Mouse (Mus musculus) myocyte (in vitro differentiated cells): ENCODE measurements around the gene Dmkn.

ENCODE experiments used
- E2F4 ChIP-seq: IDR thresholded peaks from one replicate; pipeline ENCODE4 v1.6.1; 2011; ENCODE audit warnings: mild to moderate bottlenecking, control low read depth, moderate library complexity; ENCODE audit not compliant: insufficient read depth
- MAX ChIP-seq: IDR thresholded peaks from one replicate; pipeline ENCODE4 v1.6.1; 2011; ENCODE audit warnings: low read depth, mild to moderate bottlenecking, control low read depth
- POLR2A ChIP-seq: IDR thresholded peaks from one replicate; pipeline ENCODE4 v1.6.1; 2011; ENCODE audit warnings: low read depth, mild to moderate bottlenecking, control low read depth, moderate library complexity; ENCODE audit not compliant: insufficient read length
- USF1 ChIP-seq: IDR thresholded peaks from one replicate; pipeline ENCODE4 v1.6.1; 2011; ENCODE audit warnings: low read depth, mild to moderate bottlenecking, control low read depth, moderate library complexity

GRCm38 (mm10) chr7:30805924-30806323 is 42.4 kb downstream of the Dmkn start:
- no peak for TF ChIP-seq POLR2A
- TF ChIP-seq E2F4: no peak
- TF ChIP-seq MAX: no peak
- no peak for TF ChIP-seq USF1
